Mouse (Mus musculus) kidney, embryonic 16.5 days (tissue): ENCODE measurements around the gene Cend1. TPM values are rescaled to one million over a fixed set of nuclear protein-coding genes. Genes with fewer than 3 reads are reported as not detected.

Experiments used
- ATAC-seq: fragments of 200-750 bp; cut with Nextera tagmentation; 2 replicates; pipeline ENCODE4 v1.8.0; 2017; ENCODE audit warnings: moderate TSS enrichment; ENCODE audit not compliant: low FRiP score, low TSS enrichment
- H3K27ac ChIP-seq: fragments of 300-500 bp; sonication (generic); 2 replicates; pipeline ENCODE4 v1.5.1; 2014; ENCODE audit warnings: low read length
- H3K27me3 ChIP-seq: fragments of 300-500 bp; sonication (generic); 2 replicates; pipeline ENCODE4 v1.6.1; 2014; ENCODE audit warnings: low read length, control low read depth, mixed read lengths; ENCODE audit not compliant: insufficient read depth
- H3K36me3 ChIP-seq: fragments of 300-500 bp; sonication (generic); 2 replicates; pipeline ENCODE4 v1.6.1; 2014; ENCODE audit warnings: low read length, control low read depth, mixed read lengths; ENCODE audit not compliant: insufficient read depth
- H3K4me1 ChIP-seq: fragments of 300-500 bp; sonication (generic); 2 replicates; pipeline ENCODE4 v1.6.1; 2014; ENCODE audit warnings: low read length, control low read depth, mixed read lengths; ENCODE audit not compliant: insufficient read depth
- H3K4me2 ChIP-seq: fragments of 300-500 bp; sonication (generic); replicated peaks from 2 replicates; pipeline ENCODE4 v1.6.1; 2014; ENCODE audit warnings: low read depth, low read length
- H3K4me3 ChIP-seq: fragments of 300-500 bp; sonication (generic); 2 replicates; pipeline ENCODE4 v1.5.1; 2014; ENCODE audit warnings: mild to moderate bottlenecking, low read length
- H3K9ac ChIP-seq: fragments of 300-500 bp; sonication (generic); replicated peaks from 2 replicates; pipeline ENCODE4 v1.6.1; 2014; ENCODE audit warnings: low read length
- H3K9me3 ChIP-seq: fragments of 300-500 bp; sonication (generic); 2 replicates; pipeline ENCODE4 v1.6.1; 2016; ENCODE audit warnings: low read length, control low read depth
- WGBS: fragments of 180-500 bp; shearing (Covaris S2); extraction: QIAGEN DNeasy Blood & Tissue Kit; methylation state at CpG from one replicate; pipeline ENCODE4 v1.1.7; 2014; 5-methylcytosine and 5-hydroxymethylcytosine counted together
- polyA plus RNA-seq: library from polyadenylated mRNA; unstranded; fragments of >200 nt; fragmentation: Nextera tagmentation; extraction: Ambion mirVana; gene quantifications from 2 replicates; pipeline ENCODE4 v1.2.1, GENCODE M21; 2015

Cend1 gene
- polyA plus RNA-seq, 1 experiment from 2014 or later, result 3.0 TPM

- no peak for ATAC-seq
- Histone ChIP-seq H3K9me3 (no peaks in the 10 kb centered on the region), H3K4me1 (peaks cover 48% of the 10 kb centered on the region), H3K4me3 (no peak overlapping the region), H3K27ac (no peak overlapping the region), H3K36me3 (peaks cover 26% of the 10 kb centered on the region), H3K27me3 (no peaks in the 10 kb centered on the region), H3K9ac (no peak overlapping the region), H3K4me2 (no peak overlapping the region)
- WGBS, result 77% methylated on average over 6 of the region's 6 CpGs
These were observed 42.9 kb upstream of the Cend1 start for GRCm38 (mm10) chr7:141472226-141472625.

GRCm38 (mm10) chr7:141471236-141471635 lies 41.9 kb upstream of the Cend1 start:
- Histone ChIP-seq H3K4me2 (no peak overlapping the region), H3K27ac (no peak overlapping the region), H3K36me3 (peaks cover 26% of the 10 kb centered on the region), H3K27me3 (no peaks in the 10 kb centered on the region), H3K9ac (no peak overlapping the region), H3K9me3 (no peaks in the 10 kb centered on the region), H3K4me1 (peaks cover 46% of the 10 kb centered on the region), H3K4me3 (no peak overlapping the region)
- no peak for ATAC-seq
- WGBS, result 79% methylated on average over 1 of the region's 1 CpGs

DNA sequence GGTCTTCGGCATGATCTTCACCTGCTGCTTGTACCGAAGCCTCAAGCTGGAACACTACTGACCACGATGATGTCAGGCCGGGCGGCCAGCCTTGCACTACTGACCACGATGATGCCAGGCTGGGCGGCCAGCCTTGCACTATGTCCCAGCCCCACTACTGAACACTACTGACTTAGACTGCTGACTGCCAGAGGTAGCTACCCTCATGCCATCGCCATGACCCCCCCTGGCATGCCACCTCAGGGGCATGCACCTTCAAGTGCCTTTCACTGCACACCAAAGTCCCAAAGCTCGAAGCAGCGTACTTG lies 41.3 kb upstream of the Cend1 start:
- no peak for ATAC-seq
- peaks cover 42% of the 10 kb centered on the region for H3K4me1 ChIP-seq
- peaks cover 26% of the 10 kb centered on the region for H3K36me3 ChIP-seq
- H3K27ac ChIP-seq, result no peak overlapping the region
- H3K27me3 ChIP-seq, result no peaks in the 10 kb centered on the region
- H3K4me2 ChIP-seq, result no peak overlapping the region
- no peaks in the 10 kb centered on the region for H3K9me3 ChIP-seq
- no peak overlapping the region for H3K9ac ChIP-seq
- 91% methylated on average over 10 of the region's 10 CpGs for WGBS
- H3K4me3 ChIP-seq, result no peak overlapping the region

- Histone ChIP-seq H3K36me3 (peaks cover 26% of the 10 kb centered on the region), H3K27me3 (0 out of 2 replicates have a peak, but pooled peaks cover 5% of the 10 kb centered on the region), H3K4me1 (peaks cover 46% of the 10 kb centered on the region), H3K4me3 (no peak overlapping the region), H3K27ac (peak overlapping the region; percentile 97), H3K4me2 (no peak overlapping the region), H3K9me3 (no peaks in the 10 kb centered on the region), H3K9ac (0 out of 2 replicates have a peak overlapping the region, but pooled peaks have one; percentile 90)
- no peak for ATAC-seq
- WGBS, result 88% methylated on average over 18 of the region's 18 CpGs
These were observed 40.8 kb upstream of the Cend1 start for GRCm38 (mm10) chr7:141469901-141470636.

GRCm38 (mm10) chr7:141469352-141469751 lies 40.1 kb upstream of the Cend1 start:
- 51% methylated on average over 6 of the region's 6 CpGs for WGBS
- peak overlapping the region; percentile 85; the same call in 1 of the 2 replicates for H3K4me3 ChIP-seq
- peaks cover 26% of the 10 kb centered on the region for H3K36me3 ChIP-seq
- peak overlapping the region; percentile 97 for H3K27ac ChIP-seq
- no peak for ATAC-seq
- H3K9ac ChIP-seq, result peak overlapping the region; percentile 90
- H3K4me1 ChIP-seq, result peaks cover 53% of the 10 kb centered on the region
- no peaks in the 10 kb centered on the region for H3K9me3 ChIP-seq
- peak overlapping the region; percentile 92 for H3K4me2 ChIP-seq
- H3K27me3 ChIP-seq, result peaks cover 11% of the 10 kb centered on the region

- H3K9ac ChIP-seq, result peak overlapping the region; percentile 90
- H3K4me2 ChIP-seq, result peak overlapping the region; percentile 92
- peak; percentile 78 for ATAC-seq
- WGBS, result 10% methylated on average over 8 of the region's 8 CpGs
- peak overlapping the region; percentile 97 for H3K27ac ChIP-seq
- peaks cover 52% of the 10 kb centered on the region for H3K4me1 ChIP-seq
- H3K9me3 ChIP-seq, result no peaks in the 10 kb centered on the region
- peak overlapping the region; percentile 85 for H3K4me3 ChIP-seq
- H3K27me3 ChIP-seq, result peaks cover 18% of the 10 kb centered on the region
- peaks cover 26% of the 10 kb centered on the region for H3K36me3 ChIP-seq
These were observed 39.4 kb upstream of the Cend1 start for GRCm38 (mm10) chr7:141468522-141469211.

DNA sequence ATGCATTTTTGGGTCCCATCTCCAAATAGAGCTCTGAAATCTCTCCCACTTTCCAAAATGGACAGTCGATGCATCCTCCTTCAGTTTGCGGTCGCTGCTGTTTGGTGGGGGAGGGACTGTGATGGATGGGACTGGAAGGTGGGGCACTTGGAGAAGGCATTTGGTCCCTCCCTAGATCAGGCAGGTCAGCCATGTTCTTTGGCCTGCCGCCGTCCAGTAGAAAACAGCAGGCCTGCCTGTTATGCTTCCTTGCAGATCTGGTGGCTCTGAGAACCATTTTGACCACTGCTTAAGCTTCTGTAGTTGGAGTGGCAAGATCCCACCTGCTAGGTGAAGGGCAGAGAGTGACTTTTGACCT lies 38.9 kb upstream of the Cend1 start:
- peak overlapping the region; percentile 90 for H3K9ac ChIP-seq
- peaks cover 26% of the 10 kb centered on the region for H3K36me3 ChIP-seq
- H3K4me1 ChIP-seq, result peaks cover 50% of the 10 kb centered on the region
- ATAC-seq, result no peak
- peak overlapping the region; percentile 85 for H3K4me3 ChIP-seq
- WGBS, result 4% methylated on average over 5 of the region's 5 CpGs
- H3K27ac ChIP-seq, result peak overlapping the region; percentile 97
- H3K9me3 ChIP-seq, result no peaks in the 10 kb centered on the region
- H3K27me3 ChIP-seq, result peaks cover 23% of the 10 kb centered on the region
- H3K4me2 ChIP-seq, result peak overlapping the region; percentile 92

- peaks cover 22% of the 10 kb centered on the region for H3K36me3 ChIP-seq
- H3K4me1 ChIP-seq, result peaks cover 52% of the 10 kb centered on the region
- peak within 1 kb of the TSS; percentile 90 for H3K9ac ChIP-seq
- peak; percentile 81 for ATAC-seq
- under 1% methylated on average over 52 of the region's 52 CpGs for WGBS
- no peaks in the 10 kb centered on the region for H3K9me3 ChIP-seq
- peak within 1 kb of the TSS; percentile 97 for H3K27ac ChIP-seq
- H3K4me2 ChIP-seq, result peak within 1 kb of the TSS; percentile 92
- H3K4me3 ChIP-seq, result peak within 1 kb of the TSS; percentile 85
- peaks cover 30% of the 10 kb centered on the region for H3K27me3 ChIP-seq
These were observed 38.1 kb upstream of the Cend1 start, which contains the start of gene Cd151 for GRCm38 (mm10) chr7:141467230-141468030. Gene Cd151, plus strand, starts transcription at chr7:141467392.

- no peaks in the 10 kb centered on the region for H3K9me3 ChIP-seq
- H3K4me3 ChIP-seq, result peak overlapping the region; percentile 85
- WGBS, result 52% methylated on average over 10 of the region's 10 CpGs
- peak overlapping the region; percentile 97 for H3K27ac ChIP-seq
- H3K9ac ChIP-seq, result peak overlapping the region; percentile 90
- H3K4me1 ChIP-seq, result peaks cover 59% of the 10 kb centered on the region
- H3K36me3 ChIP-seq, result peaks cover 22% of the 10 kb centered on the region
- H3K4me2 ChIP-seq, result peak overlapping the region; percentile 92
- no peak for ATAC-seq
- H3K27me3 ChIP-seq, result peaks cover 34% of the 10 kb centered on the region
These were observed 37.4 kb upstream of the Cend1 start for GRCm38 (mm10) chr7:141466607-141467148.
